Mouse (Mus musculus): ENCODE measurements around the gene Pecr. TPM values are rescaled to one million over a fixed set of nuclear protein-coding genes. Genes with fewer than 3 reads are reported as not detected.
"Not testable (repeated sequence)": the region's sequence is repeated elsewhere in the genome, so short reads cannot be mapped to it uniquely, and the experiment has no call there.

Gene Pecr
- polyA plus RNA-seq, 1 experiment from 2014 or later = 14.5 TPM

GRCm38 (mm10) chr1:72248226-72248737, 35.8 kb downstream of the Pecr start:
- not testable (repeated sequence) for H3K9ac ChIP-seq (ENCODE audit: low read length); H3K9me3 ChIP-seq (ENCODE audit: control insufficient read depth, low read length); H3K4me2 ChIP-seq; H3K4me3 ChIP-seq (ENCODE audit: low read depth, low read length); H3K4me1 ChIP-seq (ENCODE audit: control insufficient read depth, insufficient read depth, low read length); H3K27ac ChIP-seq (ENCODE audit: low read depth, low read length); H3K27me3 ChIP-seq (ENCODE audit: control insufficient read depth, insufficient read depth, low read length); H3K36me3 ChIP-seq (ENCODE audit: control insufficient read depth, insufficient read depth, low read length); ATAC-seq (ENCODE audit: low FRiP score); DNase-seq (ENCODE audit: low spot score, missing footprints)
- WGBS = 53% methylated on average over 9 of the region's 9 CpGs

DNA sequence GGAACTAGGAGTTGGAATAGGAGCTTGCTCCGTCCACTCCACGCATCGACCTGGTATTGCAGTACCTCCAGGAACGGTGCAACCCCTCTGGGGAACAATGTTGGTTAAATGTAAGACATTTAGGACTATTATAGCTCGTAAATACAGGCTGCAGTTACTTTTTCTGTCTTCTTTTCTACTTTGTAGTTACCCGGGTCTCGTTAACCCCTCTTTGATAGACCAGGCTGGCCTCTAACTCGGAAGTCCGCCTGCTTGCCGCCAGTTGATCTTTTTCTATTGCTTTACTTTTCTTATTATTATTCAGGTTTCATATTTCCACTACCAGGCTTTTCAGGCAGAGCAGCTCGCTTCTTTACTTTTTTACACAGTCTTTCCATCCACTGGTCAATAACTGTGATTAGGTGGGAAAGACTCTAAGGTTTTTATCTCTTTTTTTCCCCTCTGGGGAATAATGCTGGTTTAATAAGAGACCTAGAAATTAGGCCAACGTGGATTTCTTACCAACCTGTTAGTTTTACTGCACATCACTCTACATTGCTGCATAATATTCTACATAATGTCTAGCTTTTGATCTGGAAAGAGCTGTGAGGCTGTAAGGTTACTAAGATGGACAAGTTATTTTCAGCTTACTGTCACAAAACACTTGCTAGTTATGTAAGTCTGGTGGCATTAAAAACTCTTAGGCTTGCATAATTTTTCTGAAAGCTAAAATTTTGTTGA, 39.6 kb downstream of the Pecr start:
- no peak overlapping the region for H3K4me3 ChIP-seq (ENCODE audit: low read depth, low read length)
- H3K27ac ChIP-seq (ENCODE audit: low read depth, low read length) = no peak overlapping the region
- ATAC-seq (ENCODE audit: low FRiP score) = no peak; the same call in 1 of the 2 replicates
- no peaks in the 10 kb centered on the region for H3K27me3 ChIP-seq (ENCODE audit: control insufficient read depth, insufficient read depth, low read length)
- no peak overlapping the region; the same call in 1 of the 2 replicates for H3K4me2 ChIP-seq
- no peak overlapping the region; the same call in 1 of the 2 replicates for H3K9ac ChIP-seq (ENCODE audit: low read length)
- H3K4me1 ChIP-seq (ENCODE audit: control insufficient read depth, insufficient read depth, low read length) = no peaks in the 10 kb centered on the region
- no peaks in the 10 kb centered on the region for H3K36me3 ChIP-seq (ENCODE audit: control insufficient read depth, insufficient read depth, low read length)
- DNase-seq (ENCODE audit: low spot score, missing footprints) = peak; percentile 93
- H3K9me3 ChIP-seq (ENCODE audit: control insufficient read depth, low read length) = no peaks in the 10 kb centered on the region
- under 1% methylated on average over 12 of the region's 12 CpGs for WGBS

- Histone ChIP-seq H3K27me3 (ENCODE audit: control insufficient read depth, insufficient read depth, low read length) (no peaks in the 10 kb centered on the region), H3K27ac (ENCODE audit: low read depth, low read length) (peak overlapping the region; percentile 93), H3K36me3 (ENCODE audit: control insufficient read depth, insufficient read depth, low read length) (no peaks in the 10 kb centered on the region), H3K4me3 (ENCODE audit: low read depth, low read length) (peak overlapping the region; percentile 38), H3K9me3 (ENCODE audit: control insufficient read depth, low read length) (no peaks in the 10 kb centered on the region), H3K9ac (ENCODE audit: low read length) (peak overlapping the region; percentile 90), H3K4me2 (peak overlapping the region; percentile 48), H3K4me1 (ENCODE audit: control insufficient read depth, insufficient read depth, low read length) (no peaks in the 10 kb centered on the region)
- DNase-seq (ENCODE audit: low spot score, missing footprints) = peak; percentile 99
- peak; percentile 95 for ATAC-seq (ENCODE audit: low FRiP score)
- WGBS = 0% methylated on average over 45 of the region's 47 CpGs
Observed at GRCm38 (mm10) chr1:72243656-72244316, 40.3 kb downstream of the Pecr start.

DNA sequence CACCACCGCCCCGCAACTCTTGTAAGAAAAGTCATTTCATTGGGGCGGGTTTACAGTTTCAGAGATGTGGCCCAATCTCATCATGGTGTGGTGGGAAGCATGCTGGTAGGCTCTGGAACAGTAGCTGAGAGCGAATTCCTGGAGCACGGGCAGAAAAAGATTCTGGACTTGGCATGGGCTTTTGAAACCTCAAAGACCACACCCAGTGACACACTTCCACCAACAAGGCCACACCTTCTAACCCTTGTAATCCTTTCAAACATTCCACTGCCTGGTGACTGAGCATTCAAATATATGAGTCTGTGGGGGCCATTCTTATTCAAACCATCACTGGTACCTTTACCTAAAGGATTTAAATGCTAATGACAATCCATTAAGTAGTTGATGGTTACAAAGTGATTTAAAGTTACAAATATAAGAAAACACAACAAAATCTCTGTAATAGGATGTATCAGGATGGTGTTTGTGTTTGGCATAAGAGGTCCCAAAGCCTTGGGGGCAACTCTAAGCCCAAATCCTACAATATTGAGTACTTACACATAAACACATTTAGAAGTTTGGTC, 41.5 kb downstream of the Pecr start:
- Histone ChIP-seq H3K4me3 (ENCODE audit: low read depth, low read length) (no peak overlapping the region), H3K9me3 (ENCODE audit: control insufficient read depth, low read length) (no peaks in the 10 kb centered on the region), H3K27me3 (ENCODE audit: control insufficient read depth, insufficient read depth, low read length) (no peaks in the 10 kb centered on the region), H3K9ac (ENCODE audit: low read length) (no peak overlapping the region), H3K27ac (ENCODE audit: low read depth, low read length) (no peak overlapping the region), H3K36me3 (ENCODE audit: control insufficient read depth, insufficient read depth, low read length) (no peaks in the 10 kb centered on the region), H3K4me2 (no peak overlapping the region), H3K4me1 (ENCODE audit: control insufficient read depth, insufficient read depth, low read length) (0 out of 2 replicates have a peak, but pooled peaks cover 3% of the 10 kb centered on the region)
- DNase-seq (ENCODE audit: low spot score, missing footprints) (peak; percentile 41), ATAC-seq (ENCODE audit: low FRiP score) (no peak)
- WGBS = 87% methylated on average over 5 of the region's 5 CpGs

DNA sequence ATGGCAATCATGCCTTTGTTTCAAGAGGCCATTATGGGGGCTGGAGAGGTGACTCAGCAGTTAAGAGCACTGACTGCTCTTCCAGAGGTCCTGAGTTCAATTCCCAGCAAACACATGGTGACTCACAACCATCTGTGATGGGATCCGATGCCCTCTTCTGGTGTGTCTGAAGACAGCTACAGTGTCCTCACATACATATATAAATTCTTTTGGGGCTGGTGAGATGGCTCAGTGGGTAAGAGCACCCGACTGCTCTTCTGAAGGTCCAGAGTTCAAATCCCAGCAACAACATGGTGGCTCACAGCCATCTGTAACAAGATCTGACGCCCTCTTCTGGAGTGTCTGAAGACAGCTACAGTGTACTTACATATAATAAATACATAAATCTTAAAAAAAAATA, 45.0 kb downstream of the Pecr start:
- not testable (repeated sequence) for H3K4me3 ChIP-seq (ENCODE audit: low read depth, low read length); ATAC-seq (ENCODE audit: low FRiP score); H3K9ac ChIP-seq (ENCODE audit: low read length); H3K9me3 ChIP-seq (ENCODE audit: control insufficient read depth, low read length); H3K36me3 ChIP-seq (ENCODE audit: control insufficient read depth, insufficient read depth, low read length); H3K4me2 ChIP-seq; H3K27ac ChIP-seq (ENCODE audit: low read depth, low read length); H3K27me3 ChIP-seq (ENCODE audit: control insufficient read depth, insufficient read depth, low read length); H3K4me1 ChIP-seq (ENCODE audit: control insufficient read depth, insufficient read depth, low read length)
- DNase-seq (ENCODE audit: low spot score, missing footprints) = peak; percentile 19
- 87% methylated on average over 3 of the region's 3 CpGs for WGBS

GRCm38 (mm10) chr1:72238016-72238580, 46.0 kb downstream of the Pecr start:
- 70% methylated on average over 10 of the region's 10 CpGs for WGBS
- no peak overlapping the region for H3K27ac ChIP-seq (ENCODE audit: low read depth, low read length)
- H3K4me3 ChIP-seq (ENCODE audit: low read depth, low read length) = no peak overlapping the region
- 0 out of 2 replicates have a peak, but pooled peaks cover 3% of the 10 kb centered on the region for H3K4me1 ChIP-seq (ENCODE audit: control insufficient read depth, insufficient read depth, low read length)
- H3K9me3 ChIP-seq (ENCODE audit: control insufficient read depth, low read length) = no peaks in the 10 kb centered on the region
- DNase-seq (ENCODE audit: low spot score, missing footprints) (peak; percentile 82), ATAC-seq (ENCODE audit: low FRiP score) (no peak)
- no peaks in the 10 kb centered on the region for H3K27me3 ChIP-seq (ENCODE audit: control insufficient read depth, insufficient read depth, low read length)
- no peaks in the 10 kb centered on the region for H3K36me3 ChIP-seq (ENCODE audit: control insufficient read depth, insufficient read depth, low read length)
- H3K4me2 ChIP-seq = no peak overlapping the region
- H3K9ac ChIP-seq (ENCODE audit: low read length) = no peak overlapping the region

DNA sequence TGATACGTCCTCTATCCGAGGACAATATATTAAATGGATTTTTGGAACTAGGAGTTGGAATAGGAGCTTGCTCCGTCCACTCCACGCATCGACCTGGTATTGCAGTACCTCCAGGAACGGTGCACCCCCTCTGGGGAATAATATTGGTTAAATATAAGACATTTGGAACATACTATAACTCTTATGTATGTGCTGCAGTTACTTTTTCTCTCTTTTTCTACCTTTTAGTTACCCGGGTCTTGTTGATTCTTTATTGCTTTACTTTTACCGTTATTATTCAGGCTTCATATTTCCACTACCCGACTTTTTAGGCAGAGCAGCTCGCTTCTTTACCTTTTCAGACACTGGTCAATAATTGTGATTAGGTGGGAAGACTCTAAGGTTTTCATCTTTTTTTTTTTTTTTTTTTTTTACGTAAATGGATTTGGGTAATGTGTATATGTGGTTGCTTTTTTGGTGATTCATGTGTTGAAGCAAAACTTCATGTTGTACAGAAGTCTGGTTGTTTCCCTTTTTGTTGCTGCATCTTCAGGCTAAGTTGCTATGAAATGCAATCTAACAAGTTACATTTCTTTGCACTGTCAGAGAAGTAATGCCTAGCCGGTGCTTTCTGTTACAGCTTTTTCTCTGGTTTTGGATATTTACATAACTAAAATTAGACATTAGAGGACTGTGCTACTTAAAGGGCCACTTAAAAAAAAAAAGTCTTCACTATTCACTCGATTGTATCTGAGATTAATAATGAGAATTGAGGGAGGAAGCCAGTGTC, 46.9 kb downstream of the Pecr start:
- WGBS = 7% methylated on average over 11 of the region's 13 CpGs
- H3K36me3 ChIP-seq (ENCODE audit: control insufficient read depth, insufficient read depth, low read length) = no peaks in the 10 kb centered on the region
- H3K27me3 ChIP-seq (ENCODE audit: control insufficient read depth, insufficient read depth, low read length) = no peaks in the 10 kb centered on the region
- no peak overlapping the region for H3K9ac ChIP-seq (ENCODE audit: low read length)
- no peak overlapping the region for H3K27ac ChIP-seq (ENCODE audit: low read depth, low read length)
- DNase-seq (ENCODE audit: low spot score, missing footprints) (peak; percentile 80), ATAC-seq (ENCODE audit: low FRiP score) (peak; percentile 67)
- H3K4me3 ChIP-seq (ENCODE audit: low read depth, low read length) = 0 out of 2 replicates have a peak overlapping the region, but pooled peaks have one; percentile 10
- H3K9me3 ChIP-seq (ENCODE audit: control insufficient read depth, low read length) = no peaks in the 10 kb centered on the region
- 0 out of 2 replicates have a peak, but pooled peaks cover 3% of the 10 kb centered on the region for H3K4me1 ChIP-seq (ENCODE audit: control insufficient read depth, insufficient read depth, low read length)
- H3K4me2 ChIP-seq = peak overlapping the region; percentile 33

DNA sequence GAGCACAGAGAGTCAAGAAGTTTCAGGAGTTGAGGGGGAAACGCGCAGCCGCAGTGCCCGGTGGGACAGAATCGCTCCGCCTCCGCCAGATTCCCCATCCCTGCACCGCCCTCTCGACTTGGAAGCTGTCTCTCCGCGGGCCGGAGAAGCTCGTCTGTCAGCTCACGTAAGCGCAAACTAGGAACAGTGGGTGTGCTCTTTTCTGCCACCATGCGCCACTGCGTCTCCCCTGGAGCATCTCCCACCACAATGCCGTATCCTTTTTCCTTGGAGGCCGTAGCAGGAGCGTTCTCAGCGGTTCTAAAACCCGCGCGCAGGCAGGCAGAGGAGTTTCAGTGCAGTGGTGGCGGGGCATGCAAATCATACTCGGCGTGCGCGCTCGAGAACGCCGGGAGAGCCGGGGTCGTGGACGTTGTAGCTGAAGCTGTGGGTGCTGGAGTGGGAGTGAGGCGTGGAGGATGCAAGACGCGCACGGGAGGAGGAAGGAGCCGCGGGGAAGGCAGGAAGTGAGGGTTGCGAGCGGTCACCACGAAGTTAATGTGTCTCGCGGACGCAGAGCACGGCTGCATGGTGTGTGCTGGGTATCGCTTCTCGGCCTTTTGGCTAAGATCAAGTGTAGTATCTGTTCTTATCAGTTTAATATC, 47.6 kb downstream of the Pecr start:
- Histone ChIP-seq H3K9ac (ENCODE audit: low read length) (peak overlapping the region; percentile 46), H3K4me2 (peak overlapping the region; percentile 51), H3K4me3 (ENCODE audit: low read depth, low read length) (peak overlapping the region; percentile 43)
- not testable (repeated sequence) for H3K36me3 ChIP-seq (ENCODE audit: control insufficient read depth, insufficient read depth, low read length); H3K4me1 ChIP-seq (ENCODE audit: control insufficient read depth, insufficient read depth, low read length); H3K27ac ChIP-seq (ENCODE audit: low read depth, low read length); H3K27me3 ChIP-seq (ENCODE audit: control insufficient read depth, insufficient read depth, low read length); H3K9me3 ChIP-seq (ENCODE audit: control insufficient read depth, low read length)
- under 1% methylated on average over 35 of the region's 50 CpGs for WGBS
- DNase-seq (ENCODE audit: low spot score, missing footprints) (peak; percentile 97), ATAC-seq (ENCODE audit: low FRiP score) (peak; percentile 86)

All from midbrain, embryonic 11.5 days (tissue).